Mouse (Mus musculus) kidney, embryonic 16.5 days (tissue): ENCODE data around the gene Hmgn1. TPM values are rescaled to one million over a fixed set of nuclear protein-coding genes. Genes with fewer than 3 reads are reported as not detected.

Experiments
- ATAC-seq: fragments of 200-750 bp; cut with Nextera tagmentation; 2 replicates; pipeline ENCODE4 v1.8.0; 2017; ENCODE audit warnings: moderate TSS enrichment; ENCODE audit not compliant: low FRiP score, low TSS enrichment
- H3K27ac ChIP-seq: fragments of 300-500 bp; sonication (generic); 2 replicates; pipeline ENCODE4 v1.5.1; 2014; ENCODE audit warnings: low read length
- H3K27me3 ChIP-seq: fragments of 300-500 bp; sonication (generic); 2 replicates; pipeline ENCODE4 v1.6.1; 2014; ENCODE audit warnings: low read length, control low read depth, mixed read lengths; ENCODE audit not compliant: insufficient read depth
- H3K36me3 ChIP-seq: fragments of 300-500 bp; sonication (generic); 2 replicates; pipeline ENCODE4 v1.6.1; 2014; ENCODE audit warnings: low read length, control low read depth, mixed read lengths; ENCODE audit not compliant: insufficient read depth
- H3K4me1 ChIP-seq: fragments of 300-500 bp; sonication (generic); 2 replicates; pipeline ENCODE4 v1.6.1; 2014; ENCODE audit warnings: low read length, control low read depth, mixed read lengths; ENCODE audit not compliant: insufficient read depth
- H3K4me2 ChIP-seq: fragments of 300-500 bp; sonication (generic); replicated peaks from 2 replicates; pipeline ENCODE4 v1.6.1; 2014; ENCODE audit warnings: low read depth, low read length
- H3K4me3 ChIP-seq: fragments of 300-500 bp; sonication (generic); 2 replicates; pipeline ENCODE4 v1.5.1; 2014; ENCODE audit warnings: mild to moderate bottlenecking, low read length
- H3K9ac ChIP-seq: fragments of 300-500 bp; sonication (generic); replicated peaks from 2 replicates; pipeline ENCODE4 v1.6.1; 2014; ENCODE audit warnings: low read length
- H3K9me3 ChIP-seq: fragments of 300-500 bp; sonication (generic); 2 replicates; pipeline ENCODE4 v1.6.1; 2016; ENCODE audit warnings: low read length, control low read depth
- WGBS: fragments of 180-500 bp; shearing (Covaris S2); extraction: QIAGEN DNeasy Blood & Tissue Kit; methylation state at CpG from one replicate; pipeline ENCODE4 v1.1.7; 2014; 5-methylcytosine and 5-hydroxymethylcytosine counted together
- polyA plus RNA-seq: library from polyadenylated mRNA; unstranded; fragments of >200 nt; fragmentation: Nextera tagmentation; extraction: Ambion mirVana; gene quantifications from 2 replicates; pipeline ENCODE4 v1.2.1, GENCODE M21; 2015

Hmgn1 gene
- polyA plus RNA-seq, result 609 and 649 TPM in 2 replicates

GRCm38 (mm10) chr16:96127657-96128344 is at the start of gene Hmgn1:
Hmgn1 (minus strand) TSS chr16:96127729.
- H3K9ac ChIP-seq, result peak within 1 kb of the TSS; percentile 98
- ATAC-seq, result peak; percentile 98
- 0% methylated on average over 46 of the region's 72 CpGs for WGBS

GRCm38 (mm10) chr16:96175399-96175798 is 47.9 kb upstream of the Hmgn1 start:
- Histone ChIP-seq H3K4me3 (no peak overlapping the region), H3K4me2 (no peak overlapping the region), H3K4me1 (peaks cover 11% of the 10 kb centered on the region; the same call in 1 of the 2 replicates), H3K27ac (no peak overlapping the region), H3K9me3 (peaks cover 5% of the 10 kb centered on the region), H3K36me3 (no peaks in the 10 kb centered on the region), H3K27me3 (no peaks in the 10 kb centered on the region), H3K9ac (no peak overlapping the region)
- peak; percentile 79 for ATAC-seq
- WGBS, result 50% methylated on average over 2 of the region's 2 CpGs

More at GRCm38 (mm10) chr16:96127657-96128344, at the start of gene Hmgn1:
- Histone ChIP-seq H3K4me3 (peak within 1 kb of the TSS; percentile 98), H3K36me3 (peaks cover 37% of the 10 kb centered on the region), H3K27ac (peak within 1 kb of the TSS; percentile 97), H3K4me2 (peak within 1 kb of the TSS; percentile 93), H3K4me1 (peaks cover 26% of the 10 kb centered on the region), H3K27me3 (no peaks in the 10 kb centered on the region), H3K9me3 (no peaks in the 10 kb centered on the region)

- Histone ChIP-seq H3K9ac (no peak overlapping the region), H3K4me1 (peaks cover 11% of the 10 kb centered on the region; the same call in 1 of the 2 replicates), H3K9me3 (no peaks in the 10 kb centered on the region), H3K4me2 (no peak overlapping the region), H3K27me3 (no peaks in the 10 kb centered on the region), H3K36me3 (no peaks in the 10 kb centered on the region), H3K4me3 (no peak overlapping the region), H3K27ac (no peak overlapping the region)
- WGBS, result 67% methylated on average over 8 of the region's 8 CpGs
- ATAC-seq, result no peak
Measured at GRCm38 (mm10) chr16:96173648-96174047, 46.1 kb upstream of the Hmgn1 start.

GRCm38 (mm10) chr16:96168837-96169236 is 41.3 kb upstream of the Hmgn1 start:
- no peak overlapping the region for H3K4me3 ChIP-seq
- no peak for ATAC-seq
- H3K9ac ChIP-seq, result no peak overlapping the region
- H3K27me3 ChIP-seq, result no peaks in the 10 kb centered on the region
- H3K4me1 ChIP-seq, result peaks cover 4% of the 10 kb centered on the region; the same call in 1 of the 2 replicates
- WGBS, result 92% methylated on average over 4 of the region's 4 CpGs
- no peak overlapping the region for H3K4me2 ChIP-seq
- H3K36me3 ChIP-seq, result no peaks in the 10 kb centered on the region
- no peak overlapping the region for H3K27ac ChIP-seq
- H3K9me3 ChIP-seq, result no peaks in the 10 kb centered on the region

GRCm38 (mm10) chr16:96165723-96166264 is 38.3 kb upstream of the Hmgn1 start:
- H3K4me2 ChIP-seq, result no peak overlapping the region
- no peaks in the 10 kb centered on the region for H3K4me1 ChIP-seq
- WGBS, result 66% methylated on average over 4 of the region's 4 CpGs
- no peak for ATAC-seq
- no peak overlapping the region for H3K27ac ChIP-seq
- H3K36me3 ChIP-seq, result no peaks in the 10 kb centered on the region
- no peak overlapping the region for H3K9ac ChIP-seq
- no peaks in the 10 kb centered on the region for H3K9me3 ChIP-seq
- no peaks in the 10 kb centered on the region for H3K27me3 ChIP-seq
- no peak overlapping the region for H3K4me3 ChIP-seq

GRCm38 (mm10) chr16:96161336-96161735 is 33.8 kb upstream of the Hmgn1 start:
- Histone ChIP-seq H3K4me3 (no peak overlapping the region), H3K4me2 (no peak overlapping the region), H3K27me3 (no peaks in the 10 kb centered on the region), H3K4me1 (peaks cover 19% of the 10 kb centered on the region), H3K27ac (no peak overlapping the region), H3K9ac (no peak overlapping the region), H3K9me3 (no peaks in the 10 kb centered on the region), H3K36me3 (0 out of 2 replicates have a peak, but pooled peaks cover 4% of the 10 kb centered on the region)
- no peak for ATAC-seq
- 86% methylated on average over 4 of the region's 4 CpGs for WGBS

- WGBS, result 42% methylated on average over 1 of the region's 1 CpGs
- Histone ChIP-seq H3K4me2 (no peak overlapping the region), H3K9ac (no peak overlapping the region), H3K4me1 (peaks cover 19% of the 10 kb centered on the region), H3K36me3 (peaks cover 7% of the 10 kb centered on the region; the same call in 1 of the 2 replicates), H3K9me3 (no peaks in the 10 kb centered on the region), H3K27me3 (no peaks in the 10 kb centered on the region), H3K27ac (no peak overlapping the region), H3K4me3 (no peak overlapping the region)
- ATAC-seq, result no peak
Measured at GRCm38 (mm10) chr16:96160927-96161326, 33.4 kb upstream of the Hmgn1 start.

GRCm38 (mm10) chr16:96159794-96160346 is 32.3 kb upstream of the Hmgn1 start:
- Histone ChIP-seq H3K27me3 (no peaks in the 10 kb centered on the region), H3K4me3 (peak overlapping the region; percentile 63), H3K4me2 (peak overlapping the region; percentile 99), H3K9ac (peak overlapping the region; percentile 91), H3K36me3 (peaks cover 7% of the 10 kb centered on the region; the same call in 1 of the 2 replicates), H3K27ac (peak overlapping the region; percentile 77), H3K9me3 (no peaks in the 10 kb centered on the region), H3K4me1 (peaks cover 19% of the 10 kb centered on the region)
- ATAC-seq, result 0 out of 2 replicates have a peak, but pooled peaks have one; percentile 27
- WGBS, result 78% methylated on average over 20 of the region's 20 CpGs

GRCm38 (mm10) chr16:96159091-96159731 is 31.7 kb upstream of the Hmgn1 start:
- H3K9ac ChIP-seq, result peak overlapping the region; percentile 91
- WGBS, result under 1% methylated on average over 62 of the region's 67 CpGs

More at GRCm38 (mm10) chr16:96159091-96159731, 31.7 kb upstream of the Hmgn1 start:
- Histone ChIP-seq H3K36me3 (peaks cover 9% of the 10 kb centered on the region), H3K27me3 (no peaks in the 10 kb centered on the region), H3K9me3 (no peaks in the 10 kb centered on the region), H3K4me2 (peak overlapping the region; percentile 99), H3K4me3 (peak overlapping the region; percentile 63), H3K27ac (peak overlapping the region; percentile 77), H3K4me1 (peaks cover 19% of the 10 kb centered on the region)
- ATAC-seq, result peak; percentile 88
